Mouse (Mus musculus) telencephalon, adult 2 months (tissue): ENCODE measurements around the gene Kif16b.
A peak's percentile ranks its signal among the peaks of the same experiment; 100 is the strongest.

Experiments used
- DNase-seq: peaks from one replicate; pipeline ENCODE4 v3.0.0-alpha.2; 2011; ENCODE audit warnings: low read depth, low spot score

Kif16b gene

DNA sequence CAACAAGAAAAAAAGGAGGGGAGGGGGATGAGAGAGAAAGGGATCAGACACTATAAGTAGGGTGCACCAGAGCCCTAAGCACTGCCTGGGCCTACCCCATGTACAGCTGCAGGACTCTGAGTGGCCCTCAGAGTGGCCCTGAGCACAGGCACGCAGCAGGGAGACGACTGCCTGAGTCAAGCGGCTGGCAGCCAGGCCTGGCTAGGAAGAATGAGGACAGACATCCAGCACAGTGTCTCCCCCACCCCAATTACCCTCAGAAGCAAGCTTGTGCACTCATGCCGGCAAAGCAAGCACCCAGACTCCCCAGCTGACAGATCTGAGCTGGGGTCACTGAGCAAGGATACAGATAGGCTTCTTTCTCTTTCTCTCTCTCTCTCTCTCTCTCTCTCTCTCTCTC, 25.4 kb downstream of the Kif16b start:
- DNase-seq = no peak

DNA sequence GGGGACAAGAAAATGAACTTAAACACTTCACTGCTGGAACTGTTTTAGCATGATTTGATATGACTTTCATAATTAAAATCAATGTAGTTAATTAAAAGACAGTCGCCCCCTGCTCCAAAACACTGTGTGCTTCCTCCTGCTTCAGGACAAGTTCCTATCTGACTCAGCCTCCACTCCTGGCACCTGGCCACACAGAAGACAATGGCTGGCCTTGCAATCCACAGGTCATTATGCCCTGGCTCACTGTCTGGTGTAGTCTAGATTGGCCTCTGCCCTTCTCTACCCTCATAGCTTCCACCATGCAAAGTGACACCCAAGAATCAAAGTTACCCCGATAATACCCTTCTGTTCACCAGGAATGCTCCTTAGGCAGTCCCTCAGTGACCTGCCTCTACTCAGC, 26.8 kb downstream of the Kif16b start:
- DNase-seq = no peak

DNA sequence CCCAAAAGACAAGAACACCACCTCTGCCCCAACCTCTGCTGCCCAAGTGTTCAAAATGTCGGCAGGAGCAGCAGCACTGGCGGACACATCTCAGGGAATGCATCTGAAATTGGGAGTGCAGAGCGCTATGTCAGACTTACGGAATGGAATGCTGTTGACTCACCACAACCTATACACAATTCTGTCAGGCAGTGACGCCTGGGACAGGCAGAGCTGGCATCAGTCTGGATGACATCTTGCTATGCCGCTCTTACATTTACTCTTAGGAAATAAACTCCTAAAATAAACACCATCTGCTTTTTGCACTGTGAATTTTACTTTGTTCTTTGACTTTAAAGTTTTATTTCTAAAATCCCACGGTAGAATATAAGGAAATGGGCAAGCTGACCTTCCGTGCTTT, 31.3 kb downstream of the Kif16b start:
- DNase-seq = peak; percentile 50

DNA sequence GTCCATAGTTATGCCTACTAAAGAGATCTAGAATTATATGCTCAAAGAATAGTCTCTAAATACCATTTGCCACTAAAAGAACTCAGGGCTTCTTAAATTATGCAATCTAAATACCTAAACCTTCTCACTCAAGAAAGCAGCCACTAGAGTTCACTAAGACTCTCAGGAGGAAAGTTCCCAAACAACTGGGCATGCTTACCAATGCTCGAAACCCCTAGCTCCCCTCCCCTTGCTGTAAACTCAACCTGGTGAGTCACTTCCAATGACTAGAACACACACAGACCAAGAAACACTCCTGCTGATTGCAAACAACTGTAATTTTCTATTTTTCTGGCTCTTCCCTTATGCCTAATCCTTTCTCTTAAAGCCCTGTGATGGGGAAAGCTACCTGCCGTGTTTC, 33.9 kb downstream of the Kif16b start:
- no peak for DNase-seq

DNA sequence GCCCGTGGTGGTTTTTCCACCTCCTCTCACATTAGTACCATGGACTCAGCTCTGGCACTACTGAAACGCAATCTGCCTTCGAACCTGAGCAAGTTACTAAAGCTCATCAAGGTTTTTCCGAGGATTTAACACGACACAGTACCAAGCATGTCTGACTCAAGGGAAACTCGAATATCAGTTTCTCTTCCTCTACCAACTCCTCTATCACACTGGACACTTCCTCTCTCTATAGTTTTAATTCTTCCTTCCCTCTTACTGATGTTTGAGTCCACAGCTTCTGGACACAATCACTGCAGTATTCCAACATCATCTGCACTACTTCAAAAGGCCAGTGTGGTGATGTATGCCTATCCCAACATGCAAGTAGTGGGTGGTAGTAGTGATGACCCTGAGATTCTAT, 40.3 kb downstream of the Kif16b start:
- DNase-seq = no peak

DNA sequence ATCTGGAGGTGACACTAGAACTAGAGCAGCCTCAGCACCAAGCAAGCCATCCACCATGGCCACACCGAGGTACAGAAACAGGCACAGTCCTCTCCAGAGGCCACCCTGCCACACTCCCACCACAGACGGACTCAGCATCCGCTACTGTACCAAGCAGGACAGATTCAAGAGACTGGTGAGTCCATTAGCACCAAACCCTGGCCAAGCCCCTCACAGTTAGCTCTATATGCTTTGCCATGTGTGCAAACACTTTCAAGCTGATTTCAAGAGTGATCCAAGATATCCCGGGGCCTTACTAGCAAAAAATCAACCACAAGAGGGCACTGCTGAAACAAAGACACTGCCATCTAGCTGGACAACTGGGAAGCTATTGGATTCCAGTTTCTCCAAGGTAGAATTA, 41.9 kb downstream of the Kif16b start:
- DNase-seq = peak; percentile 61

DNA sequence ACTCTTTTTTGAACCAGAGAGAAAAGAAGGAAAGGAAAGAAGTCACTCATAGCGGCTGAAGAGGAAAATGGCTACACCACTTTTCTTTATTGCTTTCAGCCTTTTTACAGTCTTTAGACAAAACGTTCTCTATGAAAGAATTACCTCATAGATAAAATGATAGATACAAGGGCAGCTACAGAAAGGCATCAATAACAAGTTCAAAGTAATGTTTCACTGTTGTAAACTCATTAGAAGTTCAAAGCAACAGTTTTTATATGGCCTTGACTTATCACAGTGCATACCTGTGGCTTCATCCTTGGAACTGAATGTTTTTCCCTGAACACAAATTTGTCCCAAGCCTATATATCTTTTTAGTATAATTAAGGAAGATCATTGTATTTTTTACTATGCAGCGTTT, 62.6 kb downstream of the Kif16b start:
- DNase-seq = no peak

DNA sequence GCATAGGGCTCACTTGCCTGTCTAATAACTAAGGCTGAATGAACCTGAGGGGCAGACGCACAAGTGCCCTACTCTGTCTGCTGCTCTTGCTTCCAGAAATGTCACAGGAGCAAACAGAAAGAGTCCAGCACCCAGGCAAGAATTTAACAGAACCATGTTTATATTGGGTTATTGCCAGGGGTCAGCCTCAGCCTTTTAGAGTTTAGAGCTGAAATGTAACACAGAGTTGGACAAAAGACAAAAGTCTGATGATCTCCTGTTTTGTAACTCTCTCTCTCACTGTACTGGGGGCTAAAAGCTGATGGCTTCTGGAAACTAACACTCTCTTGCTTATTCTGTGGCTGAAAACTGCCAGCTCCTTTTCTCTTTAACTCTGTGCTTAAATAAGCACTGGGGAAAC, 63.2 kb downstream of the Kif16b start:
- DNase-seq = no peak

DNA sequence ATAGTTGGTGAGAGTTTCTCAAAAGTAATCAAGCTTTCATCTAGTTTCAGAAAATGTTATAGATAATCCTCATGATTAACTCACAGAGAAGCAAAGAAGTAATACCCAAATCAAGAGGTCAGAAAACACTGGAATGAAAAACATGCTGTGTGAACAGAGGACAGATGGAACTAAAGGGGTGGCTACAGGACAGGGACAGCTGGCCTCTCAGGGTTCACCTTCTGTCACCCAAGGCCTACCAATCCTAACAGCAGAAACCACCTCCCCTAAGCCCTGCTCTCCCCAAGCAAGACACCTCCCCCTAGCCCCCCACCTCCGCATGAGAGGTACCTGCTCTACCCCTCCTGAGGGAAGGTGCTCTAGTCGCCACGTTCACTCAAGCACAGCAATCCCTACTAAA, 66.6 kb downstream of the Kif16b start:
- no peak for DNase-seq

DNA sequence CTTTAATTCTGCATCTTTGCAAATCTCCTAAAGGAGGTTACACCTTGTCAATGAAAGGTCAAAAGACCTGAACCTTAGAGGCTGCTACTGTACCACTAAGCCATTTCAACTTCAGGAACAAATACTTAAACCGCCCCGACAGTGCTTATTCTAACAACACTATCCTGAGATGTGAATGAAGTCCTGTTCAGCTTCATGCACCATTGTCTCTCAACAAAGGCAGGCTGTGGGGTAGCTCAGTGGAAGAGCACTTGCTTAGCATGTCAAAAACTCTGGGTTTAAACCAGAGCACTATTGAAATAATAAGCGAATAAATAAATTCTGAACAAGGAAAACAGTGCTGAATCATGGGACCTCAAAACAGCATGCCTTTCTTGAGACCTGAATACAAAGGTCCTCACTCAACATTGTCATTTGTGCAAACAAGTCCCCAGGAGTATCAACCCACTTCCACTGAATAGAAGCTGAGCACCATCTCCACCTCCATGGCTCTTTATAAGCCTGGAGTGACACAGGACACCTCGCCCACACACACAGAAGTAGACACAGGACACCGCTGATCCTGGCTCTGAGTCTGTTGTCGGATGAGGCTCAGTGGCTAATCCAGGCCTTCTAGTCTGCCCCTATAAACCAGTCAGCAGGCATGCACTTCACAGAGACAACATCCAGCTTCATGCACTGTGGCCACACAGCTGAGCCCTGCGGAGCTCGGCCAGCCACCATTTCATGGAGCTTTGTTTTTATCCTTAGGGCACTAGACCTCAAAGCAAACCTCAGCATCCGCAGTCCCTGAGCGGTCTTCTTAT, 68.5 kb downstream of the Kif16b start:
- no peak for DNase-seq

DNA sequence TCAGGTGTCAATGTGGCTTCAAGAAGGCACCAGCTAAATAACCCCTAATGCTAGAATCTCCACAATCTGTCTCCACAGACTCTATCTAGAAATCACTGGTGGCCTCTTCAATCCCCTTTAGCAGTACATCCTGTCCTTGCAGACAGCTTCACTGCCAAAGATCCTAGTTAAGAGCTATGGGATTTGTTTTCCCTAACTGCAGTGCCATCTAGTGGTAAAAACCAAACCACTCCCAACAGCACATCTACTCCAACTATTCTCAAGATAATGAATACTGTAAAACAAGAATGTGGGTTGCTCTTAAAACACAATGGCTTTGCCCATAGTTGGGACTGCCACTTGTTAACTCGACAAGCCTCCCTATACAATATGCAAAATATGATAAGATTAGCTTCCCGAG, 88.3 kb downstream of the Kif16b start:
- DNase-seq = peak; percentile 84

DNA sequence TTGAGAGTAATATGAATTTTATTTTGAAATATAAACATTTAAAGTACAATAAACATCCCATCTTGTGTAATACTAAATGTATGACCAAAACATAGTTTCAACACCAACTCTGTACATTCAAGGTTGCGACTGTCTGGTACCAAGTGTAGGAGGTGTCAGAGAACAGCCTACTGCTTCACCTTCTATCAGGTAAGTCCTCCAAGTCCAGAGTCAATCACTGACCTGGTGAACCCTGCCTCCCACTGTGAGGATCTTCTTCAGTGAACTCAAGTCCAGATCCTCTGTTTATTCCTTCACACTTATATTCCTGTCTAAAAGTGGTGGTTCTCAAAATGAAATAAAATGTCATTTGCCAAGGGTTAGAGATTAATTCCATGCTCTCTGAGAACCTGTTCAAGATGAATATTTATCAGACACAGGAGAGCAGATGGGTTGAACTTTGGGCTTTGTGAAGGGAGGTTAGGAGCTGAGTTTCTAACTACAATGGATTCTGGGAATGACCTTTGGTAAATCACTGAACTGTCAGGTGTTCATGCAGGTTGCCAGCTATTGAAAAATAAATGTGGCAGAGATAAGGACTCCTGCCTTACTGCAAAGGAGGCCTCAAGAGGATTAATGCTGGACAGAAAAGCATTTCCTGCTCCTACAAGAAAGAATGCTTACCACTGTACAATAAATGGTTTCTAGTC, 97.4 kb downstream of the Kif16b start:
- DNase-seq = no peak

DNA sequence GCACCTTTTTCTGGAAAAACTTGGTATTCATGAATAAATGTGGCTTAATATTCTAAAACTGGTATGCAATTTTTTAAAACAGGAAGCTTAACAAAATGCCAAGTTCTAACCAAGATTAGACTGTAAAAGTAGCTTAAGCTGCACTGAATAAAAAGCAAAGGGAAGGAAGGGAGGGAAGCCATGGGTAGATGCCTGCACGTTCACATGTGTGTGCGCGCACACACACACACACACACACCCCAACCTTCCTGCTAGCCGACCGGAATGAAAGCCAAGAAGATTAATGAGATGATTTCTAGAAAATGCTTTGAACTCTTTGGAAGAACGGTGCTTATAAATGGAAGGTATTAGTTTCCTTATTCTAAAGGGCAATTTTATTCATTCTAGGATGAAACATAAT, 104.0 kb downstream of the Kif16b start:
- DNase-seq = no peak

DNA sequence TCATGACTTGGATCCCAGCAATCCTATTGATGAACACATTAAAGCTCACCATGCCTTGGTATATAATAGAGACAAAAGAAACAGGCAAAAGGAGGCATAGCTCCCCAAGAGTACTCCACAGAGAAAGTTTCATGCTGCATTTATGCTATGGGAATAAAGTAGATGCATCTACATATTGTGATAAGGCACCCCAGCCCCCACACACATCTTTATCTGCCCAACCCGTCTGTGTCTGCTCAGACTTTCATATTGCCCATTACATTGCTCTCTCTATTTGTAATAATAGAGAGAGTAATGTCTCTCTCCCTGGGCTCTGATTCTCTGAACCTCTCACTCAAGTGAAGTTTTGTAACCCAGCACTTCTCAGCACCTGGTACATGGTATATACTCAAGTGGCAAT, 126.0 kb downstream of the Kif16b start:
- DNase-seq = no peak

DNA sequence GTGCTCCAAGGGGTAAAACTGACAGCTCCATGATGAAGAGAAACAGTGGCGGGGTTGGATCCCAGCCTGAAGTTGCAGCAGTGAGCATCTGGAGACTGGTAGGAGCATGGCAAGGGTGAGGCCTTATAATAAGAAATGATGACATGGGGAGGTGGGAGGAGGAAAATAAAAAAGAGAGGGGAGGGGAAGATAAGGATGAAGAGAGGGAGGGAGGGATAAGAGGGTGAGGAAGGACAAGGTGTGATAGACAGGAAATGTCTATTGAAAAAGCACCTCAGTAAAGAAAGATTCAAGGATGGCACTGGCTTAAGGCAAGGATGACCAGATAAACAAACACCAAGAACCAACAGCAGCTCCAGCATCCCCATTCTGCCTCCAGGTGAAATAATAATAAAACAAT, 126.6 kb downstream of the Kif16b start:
- DNase-seq = no peak

DNA sequence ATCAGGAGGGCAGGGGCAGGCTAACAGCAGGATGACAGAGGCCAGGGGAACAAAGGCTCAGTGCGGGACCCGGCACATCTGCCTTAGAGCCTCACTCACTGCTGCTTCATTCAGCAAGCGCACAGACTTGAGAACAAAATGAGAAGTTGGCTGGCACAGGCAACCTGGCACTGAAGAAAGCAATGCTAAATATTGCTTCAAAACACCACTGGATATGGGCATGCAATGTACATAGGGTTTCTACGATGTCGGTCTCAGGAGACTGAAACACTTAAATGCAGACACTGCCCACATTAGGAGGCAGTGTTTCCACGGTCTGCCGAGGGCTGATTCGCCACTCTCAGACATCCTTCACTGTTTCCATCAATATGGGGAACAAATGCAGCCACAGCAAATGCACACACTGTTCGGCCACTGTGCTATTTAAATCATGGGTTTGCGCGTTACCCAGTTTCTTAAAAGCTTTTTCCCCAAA, 131.6 kb downstream of the Kif16b start:
- peak; percentile 42 for DNase-seq

DNA sequence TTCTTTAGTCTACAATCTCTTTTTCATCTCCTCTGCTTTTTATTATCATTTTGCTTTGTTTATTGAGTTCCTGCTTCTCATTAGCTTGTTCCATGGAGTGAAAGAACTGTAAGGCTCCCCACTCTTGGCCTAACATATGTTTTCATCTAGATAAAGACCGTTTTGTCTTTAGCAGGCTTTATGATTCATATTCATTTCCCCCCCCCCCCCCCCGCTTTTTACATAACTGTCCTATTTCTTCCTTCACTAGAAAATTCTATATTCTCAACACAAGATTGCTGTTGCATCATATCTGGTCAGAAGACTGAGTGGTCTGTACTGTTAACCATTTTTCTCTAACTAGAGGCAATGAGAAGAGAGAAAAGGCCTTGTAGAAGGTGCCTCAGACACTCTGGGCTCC, 137.1 kb downstream of the Kif16b start:
- DNase-seq = no peak

DNA sequence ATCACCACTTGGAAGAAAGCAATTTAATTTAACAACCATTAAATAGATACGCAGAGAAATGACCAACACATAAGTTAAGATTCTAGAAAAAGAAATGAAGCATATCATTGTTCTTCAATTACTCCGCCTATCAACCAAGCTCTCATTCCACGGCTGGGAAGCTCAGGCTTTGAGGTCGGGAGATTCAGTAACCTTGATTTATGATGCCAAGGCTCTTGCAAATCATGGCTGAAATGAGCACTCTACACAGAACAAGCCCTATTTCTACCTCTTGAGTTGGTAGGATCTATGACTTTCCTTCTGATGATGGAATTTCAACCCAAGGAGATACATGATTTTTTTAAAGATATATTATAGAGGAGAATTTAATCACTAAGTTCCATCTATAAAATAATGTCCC, 140.5 kb downstream of the Kif16b start:
- DNase-seq = no peak

DNA sequence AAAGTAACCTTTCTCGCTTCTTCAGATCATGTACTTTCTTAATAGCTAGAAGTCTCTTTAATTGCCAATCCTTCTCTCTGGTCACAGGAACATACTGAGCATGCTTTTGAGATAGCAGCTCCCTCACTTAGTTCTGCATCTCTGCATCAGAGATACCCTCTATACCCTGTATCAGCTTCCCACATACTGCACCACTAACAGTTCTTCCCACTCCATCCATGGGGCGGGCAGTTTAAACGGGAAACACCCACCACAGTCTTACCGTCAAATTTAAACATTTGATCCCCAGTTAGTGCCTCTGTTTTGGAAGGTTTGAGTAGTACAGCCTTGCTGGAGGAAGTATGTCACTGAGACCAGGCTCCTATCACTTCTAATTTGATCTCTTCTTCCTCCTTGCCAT, 142.1 kb downstream of the Kif16b start:
- DNase-seq = no peak

DNA sequence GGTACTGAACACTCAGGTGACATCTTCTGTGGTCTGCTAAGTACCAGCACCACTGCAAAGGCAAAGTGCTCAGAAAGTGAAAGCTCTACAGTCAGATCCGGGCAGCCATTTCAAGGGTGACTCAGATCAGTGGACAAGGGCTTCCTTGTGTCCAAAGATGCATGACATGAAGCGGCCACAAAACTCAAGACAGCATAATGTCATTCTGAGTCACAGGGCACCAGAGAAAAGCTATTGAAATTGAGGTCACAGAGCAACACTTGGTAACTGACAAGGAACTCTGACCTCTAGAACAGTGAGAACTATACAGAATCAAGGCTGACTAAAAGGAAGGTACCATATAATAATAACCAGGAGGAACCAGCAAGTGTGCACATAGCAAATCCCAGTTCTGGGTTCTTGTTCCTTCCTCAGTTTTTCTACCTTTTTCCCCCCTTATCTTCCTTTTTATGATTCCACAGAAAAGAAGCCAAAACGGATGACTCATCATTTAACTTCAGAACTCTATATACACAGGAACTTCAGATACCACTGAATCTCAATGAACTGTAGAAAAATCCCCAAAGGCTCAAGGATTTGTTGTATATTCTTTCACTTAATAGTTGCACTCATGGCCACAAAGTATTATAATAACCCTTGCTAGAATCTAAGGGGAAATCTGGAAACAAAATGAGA, 143.1 kb downstream of the Kif16b start:
- DNase-seq = no peak

DNA sequence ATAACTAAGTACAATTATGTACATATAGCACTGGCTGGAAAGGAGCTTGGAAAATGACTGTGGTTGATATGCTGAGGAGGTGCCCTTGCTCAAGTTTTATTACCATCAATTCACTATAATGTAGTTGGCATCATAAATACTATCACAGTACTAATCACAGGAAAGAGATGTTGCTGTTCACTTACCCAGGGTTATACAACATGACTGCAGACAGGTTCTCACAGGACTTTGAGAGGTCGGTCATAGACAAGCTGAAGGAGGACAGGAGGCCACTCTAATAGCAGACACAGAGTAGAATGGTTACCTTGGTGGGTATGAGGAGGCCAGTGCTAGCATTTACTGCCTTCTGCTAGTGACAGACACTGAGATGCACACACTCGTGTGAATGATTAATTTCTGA, 162.0 kb downstream of the Kif16b start:
- DNase-seq = no peak

DNA sequence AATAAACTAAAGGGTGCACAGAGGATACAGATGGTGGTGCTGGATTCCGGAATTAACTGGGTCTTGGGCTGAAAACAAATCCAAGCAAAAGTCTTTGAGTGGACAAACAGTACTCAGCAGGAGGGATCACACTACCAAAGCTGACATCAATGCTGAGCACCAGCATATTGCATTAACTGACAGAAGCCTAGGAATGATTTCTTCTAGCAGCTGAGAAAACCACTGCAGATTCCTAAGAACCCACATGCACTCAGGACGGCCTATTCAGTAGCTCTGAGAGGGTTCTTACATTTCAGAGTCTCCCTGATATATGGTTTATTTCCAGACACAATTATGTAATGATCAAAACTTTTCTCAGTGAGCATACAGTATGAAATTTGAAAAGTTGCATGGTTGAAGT, 162.8 kb downstream of the Kif16b start:
- DNase-seq = no peak

DNA sequence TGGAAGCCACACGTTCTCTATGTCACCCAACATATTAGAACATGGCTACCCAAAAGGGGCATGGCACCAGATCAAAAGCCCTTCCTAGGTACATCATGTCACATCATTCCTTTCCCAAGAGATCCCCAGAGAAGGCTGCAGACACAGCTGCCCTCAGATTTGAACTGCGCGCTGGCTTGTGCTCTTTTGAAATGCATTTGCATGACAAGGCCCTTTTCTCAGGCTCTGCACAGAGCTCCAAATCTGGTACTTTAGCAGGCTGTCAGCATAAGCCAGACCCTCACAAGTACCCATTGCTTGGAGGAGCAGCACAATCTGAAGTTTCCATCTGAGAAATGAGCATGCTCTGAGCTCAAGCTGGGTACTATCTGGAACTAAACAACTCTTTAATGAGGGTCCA, 165.6 kb downstream of the Kif16b start:
- no peak for DNase-seq
